Mouse (Mus musculus): ENCODE results near the gene Cbr4. TPM values are rescaled to one million over a fixed set of nuclear protein-coding genes. Genes with fewer than 3 reads are reported as not detected.

The Cbr4 gene
- polyA plus RNA-seq, 2 experiments, result 7.8 to 25.5 TPM

DNA sequence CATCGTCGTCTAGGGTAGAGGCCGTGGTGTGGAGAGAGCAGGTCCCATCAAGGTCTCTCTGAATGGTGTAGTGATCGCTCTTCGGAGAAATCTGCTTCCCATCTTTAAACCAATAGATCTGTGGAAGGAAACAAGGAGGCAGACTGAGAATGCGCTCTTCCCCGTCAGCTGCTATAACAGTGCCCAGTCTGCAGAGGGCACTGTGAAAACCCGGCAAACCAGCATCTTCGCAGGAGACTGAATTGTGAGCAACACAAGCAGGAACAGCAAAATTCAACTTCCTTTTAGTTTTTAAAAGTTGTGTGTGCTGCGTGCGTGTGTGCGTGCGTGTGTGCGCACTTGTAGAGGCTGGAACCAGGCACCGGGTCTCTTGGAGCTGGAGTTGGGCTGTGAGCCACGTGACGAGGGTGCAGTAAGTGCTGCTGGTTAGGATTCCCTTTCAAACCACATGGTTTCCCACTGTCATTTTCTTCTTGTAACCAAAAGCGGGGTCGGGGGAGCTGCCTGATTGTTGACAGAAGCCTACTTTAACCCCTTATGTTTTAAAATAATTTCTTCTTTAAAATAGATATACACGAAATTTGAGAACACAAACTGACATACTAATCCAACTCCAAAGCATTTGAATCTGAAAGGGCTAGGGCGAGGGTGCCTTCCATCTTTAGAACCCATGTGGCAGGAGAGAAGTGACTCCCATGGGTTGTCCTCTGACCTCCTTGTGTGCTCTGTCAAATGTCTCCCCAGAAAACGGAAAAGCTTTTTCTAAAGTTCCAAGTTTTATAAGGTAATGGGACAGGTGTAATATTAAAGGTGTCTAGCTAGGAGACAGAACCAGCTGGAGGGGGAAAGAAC is 44.6 kb downstream of the Cbr4 start:
- ATAC-seq (ENCODE audit: insufficient read depth) (no peak), DNase-seq (ENCODE audit: low read depth in 3 of 3, low spot score in 3 of 3) (no peak)
- no peaks in the 10 kb centered on the region for H3K9me3 ChIP-seq (ENCODE audit: control insufficient read depth, low read length)
- TF ChIP-seq CTCF (IDR thresholded peaks at IDR 0.05; ENCODE audit: low read depth) (peak; percentile 41), EP300 (IDR thresholded peaks at IDR 0.05; ENCODE audit: low read depth) (no peak)
- no peak overlapping the region for H3K27ac ChIP-seq
- H3K27me3 ChIP-seq (ENCODE audit: control insufficient read depth, insufficient read depth, low read length), result no peaks in the 10 kb centered on the region
- WGBS (ENCODE audit: insufficient replicate concordance), result 61% methylated on average over 22 of the region's 22 CpGs
- H3K9ac ChIP-seq (replicated peaks), result no peak overlapping the region
- H3K36me3 ChIP-seq (replicated peaks; ENCODE audit: control insufficient read depth, insufficient read depth, low read depth), result no peaks in the 10 kb centered on the region
- H3K4me3 ChIP-seq (ENCODE audit: insufficient read depth in 1 of 2, low read depth in 2 of 2, low read length in 2 of 2), result no peak overlapping the region
- H3K4me2 ChIP-seq (ENCODE audit: low read depth), result no peak overlapping the region
- H3K4me1 ChIP-seq (replicated peaks; ENCODE audit: control insufficient read depth in 2 of 2, insufficient read depth in 2 of 2, low read length in 1 of 2), result 0 out of 4 replicates have a peak, but pooled peaks cover 0 to 6% of the 10 kb centered on the region in 2 experiments

DNA sequence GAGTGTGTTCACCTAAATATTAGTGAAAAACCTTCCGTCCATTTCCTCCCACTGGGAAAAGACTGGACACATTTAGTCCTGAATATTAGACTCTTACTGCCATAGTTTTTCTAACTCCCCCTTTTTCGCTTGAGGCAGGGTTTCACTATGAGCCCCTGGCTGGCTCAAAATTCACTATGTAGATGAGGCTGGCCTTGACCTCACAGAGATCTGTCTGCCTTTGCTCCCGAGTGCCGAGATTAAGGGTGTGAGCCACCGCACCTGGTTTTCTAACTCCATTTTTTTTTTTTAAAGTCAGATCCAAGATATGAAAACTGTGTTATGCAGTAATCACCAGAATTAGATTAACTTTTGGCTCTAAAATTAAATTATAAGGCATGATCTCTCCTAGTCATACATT is 45.3 kb downstream of the Cbr4 start:
- no peak for ATAC-seq (ENCODE audit: insufficient read depth)
- no peak overlapping the region for H3K27ac ChIP-seq
- 0 out of 4 replicates have a peak, but pooled peaks cover 0 to 6% of the 10 kb centered on the region in 2 experiments for H3K4me1 ChIP-seq (replicated peaks; ENCODE audit: control insufficient read depth in 2 of 2, insufficient read depth in 2 of 2, low read length in 1 of 2)
- WGBS (ENCODE audit: insufficient replicate concordance), result 70% methylated on average over 5 of the region's 5 CpGs
- DNase-seq (ENCODE audit: low read depth in 3 of 3, low spot score in 3 of 3), result no peak
- no peak overlapping the region for H3K9ac ChIP-seq (replicated peaks)
- no peak overlapping the region for H3K4me2 ChIP-seq (ENCODE audit: low read depth)
- H3K9me3 ChIP-seq (ENCODE audit: control insufficient read depth, low read length), result no peaks in the 10 kb centered on the region
- no peaks in the 10 kb centered on the region for H3K36me3 ChIP-seq (replicated peaks; ENCODE audit: control insufficient read depth, insufficient read depth, low read depth)
- H3K27me3 ChIP-seq (ENCODE audit: control insufficient read depth, insufficient read depth, low read length), result no peaks in the 10 kb centered on the region
- no peak overlapping the region for H3K4me3 ChIP-seq (ENCODE audit: insufficient read depth in 1 of 2, low read depth in 2 of 2, low read length in 2 of 2)
- no peak for TF ChIP-seq CTCF (IDR thresholded peaks at IDR 0.05; ENCODE audit: low read depth)
- TF ChIP-seq EP300 (IDR thresholded peaks at IDR 0.05; ENCODE audit: low read depth), result no peak

DNA sequence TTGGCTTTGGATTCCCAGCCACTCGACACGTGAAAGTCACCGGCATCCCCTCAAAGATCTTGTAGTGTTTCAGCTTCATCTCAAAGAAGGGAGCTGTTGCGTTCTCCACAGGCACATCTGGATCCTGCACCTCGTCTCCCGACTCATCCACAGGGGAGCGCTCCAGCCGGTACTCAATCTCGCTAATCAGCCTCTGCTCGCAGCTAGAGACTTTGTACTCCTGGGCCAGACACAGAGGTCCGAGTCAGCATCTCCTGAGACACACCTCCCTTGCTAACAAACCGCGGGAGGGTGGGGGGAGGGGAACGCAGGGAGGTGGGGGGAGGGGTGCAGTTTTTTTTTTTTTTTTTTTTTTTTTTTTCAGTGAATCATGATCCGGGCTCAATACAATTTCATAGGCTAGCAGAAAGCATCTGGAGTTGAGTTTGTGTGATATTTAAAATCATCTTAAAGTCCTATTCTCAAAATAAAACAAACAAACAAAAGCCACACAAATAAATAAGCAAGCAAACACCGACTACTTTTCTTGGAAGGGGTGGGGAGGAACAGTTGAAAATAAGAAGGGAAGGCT is 45.9 kb downstream of the Cbr4 start:
- Histone ChIP-seq H3K4me2 (ENCODE audit: low read depth) (no peak overlapping the region), H3K4me1 (replicated peaks; ENCODE audit: control insufficient read depth in 2 of 2, insufficient read depth in 2 of 2, low read length in 1 of 2) (0 out of 4 replicates have a peak, but pooled peaks cover 0 to 6% of the 10 kb centered on the region in 2 experiments), H3K4me3 (ENCODE audit: insufficient read depth in 1 of 2, low read depth in 2 of 2, low read length in 2 of 2) (no peak overlapping the region), H3K27me3 (ENCODE audit: control insufficient read depth, insufficient read depth, low read length) (no peaks in the 10 kb centered on the region), H3K9ac (replicated peaks) (no peak overlapping the region), H3K36me3 (replicated peaks; ENCODE audit: control insufficient read depth, insufficient read depth, low read depth) (no peaks in the 10 kb centered on the region), H3K27ac (no peak overlapping the region), H3K9me3 (ENCODE audit: control insufficient read depth, low read length) (no peaks in the 10 kb centered on the region)
- TF ChIP-seq CTCF (IDR thresholded peaks at IDR 0.05; ENCODE audit: low read depth) (no peak), EP300 (IDR thresholded peaks at IDR 0.05; ENCODE audit: low read depth) (no peak)
- ATAC-seq (ENCODE audit: insufficient read depth) (no peak), DNase-seq (ENCODE audit: low read depth in 3 of 3, low spot score in 3 of 3) (no peak)
- WGBS (ENCODE audit: insufficient replicate concordance), result 44% methylated on average over 16 of the region's 16 CpGs

DNA sequence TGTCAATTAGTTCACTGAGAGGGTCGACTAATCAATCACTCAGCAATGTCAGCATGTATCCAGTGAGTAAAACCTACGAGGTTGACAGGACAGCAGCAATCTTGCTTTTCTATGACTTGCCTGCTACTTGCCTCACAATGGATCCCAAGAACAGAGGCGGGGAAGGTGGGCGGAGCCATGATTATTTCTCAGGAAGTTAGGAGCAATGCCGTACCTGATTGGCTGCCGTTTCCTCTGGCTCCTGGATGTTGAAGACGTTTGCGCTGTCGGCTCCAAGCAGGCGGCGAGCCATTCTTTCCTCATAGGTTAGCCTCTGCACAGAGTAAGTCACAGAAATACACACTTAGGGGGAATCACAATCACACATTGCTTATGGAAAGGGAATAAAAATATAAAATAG is 47.9 kb downstream of the Cbr4 start:
- WGBS (ENCODE audit: insufficient replicate concordance), result 73% methylated on average over 11 of the region's 11 CpGs
- H3K4me3 ChIP-seq (ENCODE audit: insufficient read depth in 1 of 2, low read depth in 2 of 2, low read length in 2 of 2), result no peak overlapping the region
- H3K36me3 ChIP-seq (replicated peaks; ENCODE audit: control insufficient read depth, insufficient read depth, low read depth), result no peaks in the 10 kb centered on the region

DNA sequence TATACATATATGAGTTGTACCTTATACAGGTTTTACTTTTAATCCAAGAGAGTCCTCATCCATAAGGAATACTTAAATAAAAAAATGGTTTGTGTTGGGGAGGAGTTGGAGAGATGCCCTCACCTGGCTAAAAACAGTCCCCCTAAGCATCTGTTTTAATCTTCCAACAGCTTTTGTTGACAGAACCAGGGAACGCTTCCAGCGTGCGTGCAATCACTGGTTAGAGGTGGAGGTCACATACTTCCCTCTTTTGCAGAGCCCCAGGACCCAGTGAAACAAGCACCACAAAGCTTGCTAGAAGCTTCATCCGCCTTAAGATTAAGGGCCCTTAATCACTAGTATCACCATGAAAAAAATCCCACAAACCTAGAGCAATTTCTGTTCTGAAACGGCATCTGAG is 49.9 kb downstream of the Cbr4 start:
- TF ChIP-seq CTCF (IDR thresholded peaks at IDR 0.05; ENCODE audit: low read depth) (no peak), EP300 (IDR thresholded peaks at IDR 0.05; ENCODE audit: low read depth) (no peak)
- Histone ChIP-seq H3K4me1 (replicated peaks; ENCODE audit: control insufficient read depth in 2 of 2, insufficient read depth in 2 of 2, low read length in 1 of 2) (0 out of 4 replicates have a peak, but pooled peaks cover 0 to 2% of the 10 kb centered on the region in 2 experiments), H3K4me3 (ENCODE audit: insufficient read depth in 1 of 2, low read depth in 2 of 2, low read length in 2 of 2) (no peak overlapping the region), H3K27ac (no peak overlapping the region), H3K9me3 (ENCODE audit: control insufficient read depth, low read length) (no peaks in the 10 kb centered on the region), H3K36me3 (replicated peaks; ENCODE audit: control insufficient read depth, insufficient read depth, low read depth) (no peaks in the 10 kb centered on the region), H3K4me2 (ENCODE audit: low read depth) (no peak overlapping the region), H3K9ac (replicated peaks) (no peak overlapping the region), H3K27me3 (ENCODE audit: control insufficient read depth, insufficient read depth, low read length) (no peaks in the 10 kb centered on the region)
- WGBS (ENCODE audit: insufficient replicate concordance), result 55% methylated on average over 5 of the region's 5 CpGs
- ATAC-seq (ENCODE audit: insufficient read depth) (no peak), DNase-seq (ENCODE audit: low read depth in 3 of 3, low spot score in 3 of 3) (no peak)

More for the DNA sequence above, 47.9 kb downstream of the Cbr4 start:
- no peaks in the 10 kb centered on the region for H3K9me3 ChIP-seq (ENCODE audit: control insufficient read depth, low read length)
- TF ChIP-seq CTCF (IDR thresholded peaks at IDR 0.05; ENCODE audit: low read depth), result no peak
- TF ChIP-seq EP300 (IDR thresholded peaks at IDR 0.05; ENCODE audit: low read depth), result no peak
- H3K27ac ChIP-seq, result no peak overlapping the region
- H3K9ac ChIP-seq (replicated peaks), result no peak overlapping the region
- DNase-seq (ENCODE audit: low read depth in 3 of 3, low spot score in 3 of 3) (no peak), ATAC-seq (ENCODE audit: insufficient read depth) (no peak)
- H3K27me3 ChIP-seq (ENCODE audit: control insufficient read depth, insufficient read depth, low read length), result no peaks in the 10 kb centered on the region
- H3K4me1 ChIP-seq (replicated peaks; ENCODE audit: control insufficient read depth in 2 of 2, insufficient read depth in 2 of 2, low read length in 1 of 2), result 0 out of 4 replicates have a peak, but pooled peaks cover 0 to 2% of the 10 kb centered on the region in 2 experiments
- H3K4me2 ChIP-seq (ENCODE audit: low read depth), result no peak overlapping the region

Measured in liver, embryonic 14.5 days (tissue).